Mouse (Mus musculus): ENCODE measurements around the gene Ppp2r5a.

The Ppp2r5a gene

DNA sequence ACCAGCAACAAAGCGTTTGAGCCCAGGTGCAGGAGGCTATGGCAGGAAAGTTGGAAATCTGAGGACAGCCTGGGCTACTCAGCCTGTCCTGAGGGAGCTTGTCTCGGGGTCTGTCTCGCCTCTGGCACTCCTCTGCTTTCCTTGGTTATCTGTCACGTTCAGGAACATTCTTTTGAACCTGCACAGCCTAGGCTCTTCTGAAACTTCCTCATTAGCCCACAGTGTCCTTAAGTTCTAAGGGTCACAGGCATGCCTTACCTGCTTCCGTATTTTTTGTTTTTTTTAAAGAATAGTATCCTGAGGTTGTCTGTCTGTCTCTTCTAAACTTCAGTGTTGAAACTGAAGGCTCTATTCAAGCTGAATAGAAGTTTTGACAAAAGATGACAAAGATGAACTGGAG, at the start of gene Ppp2r5a:
TSS of gene Ppp2r5a (minus strand) at position 199 of the 400 bp plus-strand sequence.
- no peak for DNase-seq (ENCODE audit: low read depth)

DNA sequence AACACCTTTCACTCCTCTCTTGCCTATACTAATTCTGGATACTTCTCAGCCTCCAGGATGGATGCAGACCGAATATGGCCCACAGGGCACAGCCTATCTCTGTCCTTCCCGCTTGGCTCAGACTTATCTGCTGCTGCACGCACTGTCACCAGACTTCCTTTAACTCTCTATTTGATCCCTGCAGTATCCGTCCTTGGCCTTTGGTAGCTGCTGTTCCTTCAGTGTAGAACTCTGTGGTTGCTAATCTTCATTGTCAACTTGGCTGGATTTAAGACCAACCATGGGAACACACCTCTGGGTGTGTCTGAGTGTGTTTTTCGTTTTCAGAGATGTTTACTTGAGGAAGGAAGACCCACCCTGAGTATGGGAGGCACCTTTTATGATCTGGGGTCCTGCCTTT, 47.5 kb upstream of the Ppp2r5a start:
- no peak for DNase-seq (ENCODE audit: low read depth)

DNA sequence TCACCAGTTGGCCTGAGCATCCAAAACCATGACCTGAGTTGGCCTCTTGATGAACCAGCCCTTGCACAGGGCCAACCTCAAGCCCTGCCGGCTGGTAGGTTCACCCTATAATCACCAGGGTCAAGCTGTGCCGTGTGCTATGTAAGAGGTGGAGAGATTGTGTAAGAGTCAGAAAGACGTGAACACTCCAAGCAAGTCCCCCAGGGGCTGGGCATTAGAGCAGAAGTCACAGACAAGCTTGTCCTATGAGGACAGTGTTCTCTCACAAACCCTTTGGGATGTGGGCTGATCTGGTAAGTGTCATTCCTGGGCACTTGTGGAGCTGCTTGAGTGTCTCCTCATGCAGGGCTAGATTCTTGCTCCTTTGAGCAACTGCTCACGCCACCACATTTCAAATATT, 46.5 kb upstream of the Ppp2r5a start:
- no peak for DNase-seq (ENCODE audit: low read depth)

DNA sequence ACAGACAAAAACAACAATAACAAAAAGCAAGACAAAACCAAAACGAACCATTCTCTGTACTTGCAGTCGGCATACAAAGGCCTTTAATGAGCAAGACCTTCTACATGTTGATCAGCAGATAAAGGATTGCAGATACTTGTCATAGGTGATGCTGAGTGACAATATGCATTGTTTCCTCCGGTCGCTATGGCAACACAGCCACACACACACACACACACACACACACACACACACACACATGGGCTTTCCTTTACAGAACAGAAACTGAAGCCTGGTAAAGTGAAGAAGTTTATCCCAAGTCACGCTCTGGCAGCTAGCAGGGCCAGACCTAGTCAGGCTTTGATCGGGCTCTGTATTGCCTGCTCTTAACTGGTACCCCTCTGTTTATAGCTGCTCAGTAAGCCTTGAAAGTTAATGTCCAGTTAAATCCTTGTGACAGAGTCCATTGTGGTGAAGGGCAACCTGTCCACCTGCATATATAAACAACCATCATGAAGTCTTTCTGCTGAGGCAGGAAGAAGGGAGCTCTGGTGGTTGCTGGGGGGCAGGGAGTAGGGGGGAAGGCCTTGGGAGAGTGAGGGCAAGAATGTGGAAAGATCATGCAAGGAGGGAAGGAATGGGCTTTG, 44.4 kb upstream of the Ppp2r5a start:
- DNase-seq (ENCODE audit: low read depth), result peak; percentile 77

DNA sequence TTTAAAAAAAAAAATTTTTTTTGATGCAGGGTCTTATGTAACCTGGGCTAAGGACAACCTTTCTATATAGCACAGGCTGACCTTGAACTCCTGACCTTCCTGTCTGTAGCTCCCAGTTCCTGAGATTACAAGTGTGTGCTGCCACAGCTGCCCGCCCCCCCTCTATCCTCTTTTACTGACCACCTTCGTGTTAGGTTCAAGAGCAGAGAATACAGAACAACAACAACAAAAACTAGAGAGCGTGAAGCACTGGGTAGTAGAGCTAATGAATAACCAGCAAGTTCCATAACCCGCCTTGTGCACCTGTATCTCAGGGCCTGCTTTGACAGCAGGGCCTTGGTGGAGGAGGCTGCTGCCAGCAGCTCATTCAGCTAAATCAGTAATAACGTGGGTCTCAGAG, 43.2 kb upstream of the Ppp2r5a start:
- no peak for DNase-seq (ENCODE audit: low read depth)

DNA sequence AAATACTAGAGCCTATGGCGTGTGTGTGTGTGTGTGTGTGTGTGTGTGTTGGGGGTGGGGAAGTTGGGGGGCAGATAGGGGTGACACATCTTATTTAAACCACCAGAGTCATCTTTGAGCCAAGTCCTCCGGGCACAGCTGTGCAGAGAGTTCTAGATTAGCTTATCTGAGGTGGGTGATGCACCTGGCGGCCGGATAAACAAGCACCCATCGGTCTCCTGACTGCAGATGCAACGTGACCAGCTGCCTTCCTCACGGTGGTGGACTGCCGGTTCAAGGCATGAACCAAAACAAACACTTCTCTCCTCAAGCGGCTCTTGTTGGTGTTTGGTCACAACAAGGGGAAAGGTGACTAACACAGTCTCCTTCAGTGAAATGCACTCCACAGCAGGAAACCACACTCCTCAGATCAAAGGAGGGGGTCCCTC, 42.8 kb upstream of the Ppp2r5a start:
- DNase-seq (ENCODE audit: low read depth), result peak; percentile 66

DNA sequence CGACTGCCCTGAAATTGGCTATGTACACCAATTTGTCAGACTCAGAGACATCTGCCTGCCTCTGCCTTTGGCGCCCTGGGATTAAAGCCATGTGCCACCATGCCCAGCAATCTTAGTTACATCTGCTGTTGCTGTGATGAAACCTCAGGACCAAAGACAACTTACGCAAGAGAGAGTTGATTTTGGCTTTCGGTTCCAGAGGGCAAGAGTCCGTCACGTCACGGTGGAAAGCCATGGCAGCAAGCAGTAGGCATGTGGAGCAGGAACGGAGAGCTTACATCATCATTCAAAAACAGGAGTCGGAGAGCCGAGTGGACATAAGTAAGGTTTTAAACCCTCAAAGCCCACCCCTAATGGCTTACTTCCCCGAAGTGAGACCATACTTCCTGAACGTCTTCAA, 42.3 kb upstream of the Ppp2r5a start:
- DNase-seq (ENCODE audit: low read depth), result peak; percentile 61

DNA sequence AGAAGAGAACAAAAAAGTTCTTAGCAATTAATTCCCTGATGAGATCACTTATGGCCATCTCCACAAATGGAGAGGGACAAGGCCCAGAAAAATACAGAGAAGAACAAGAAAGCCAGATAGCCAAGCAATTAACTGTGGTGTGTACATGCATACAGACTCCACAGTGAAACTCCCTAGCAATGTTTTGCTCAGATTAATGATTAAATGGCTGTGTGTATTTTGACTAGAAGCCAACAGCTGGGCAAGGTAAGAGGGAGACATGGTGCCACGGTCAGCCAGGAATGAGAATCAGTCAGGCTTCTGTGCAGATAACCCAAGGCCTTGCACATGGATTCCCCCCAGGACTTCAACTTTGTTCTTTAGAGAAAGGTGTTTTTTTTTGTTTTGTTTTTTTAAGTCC, 41.4 kb upstream of the Ppp2r5a start:
- no peak for DNase-seq (ENCODE audit: low read depth)

DNA sequence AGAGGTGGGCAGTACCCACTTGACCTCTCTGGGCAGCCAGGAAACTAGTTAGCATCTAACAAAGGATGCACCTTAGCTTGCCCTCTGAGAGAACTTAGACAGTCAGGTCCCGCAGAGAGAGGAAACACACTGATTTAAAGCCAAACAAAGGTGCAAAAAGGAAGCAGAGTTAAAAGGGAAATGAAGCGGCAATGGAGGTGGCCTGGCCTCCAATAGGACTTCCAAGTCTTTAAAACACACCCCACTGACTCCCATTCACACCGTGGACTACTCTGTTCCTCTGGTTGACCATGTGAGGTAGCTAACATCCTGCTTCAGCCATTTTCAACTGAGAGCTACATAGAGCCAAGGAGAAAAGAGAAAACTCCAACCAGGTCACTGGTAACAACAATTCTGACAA, 35.9 kb upstream of the Ppp2r5a start:
- DNase-seq (ENCODE audit: low read depth), result no peak

DNA sequence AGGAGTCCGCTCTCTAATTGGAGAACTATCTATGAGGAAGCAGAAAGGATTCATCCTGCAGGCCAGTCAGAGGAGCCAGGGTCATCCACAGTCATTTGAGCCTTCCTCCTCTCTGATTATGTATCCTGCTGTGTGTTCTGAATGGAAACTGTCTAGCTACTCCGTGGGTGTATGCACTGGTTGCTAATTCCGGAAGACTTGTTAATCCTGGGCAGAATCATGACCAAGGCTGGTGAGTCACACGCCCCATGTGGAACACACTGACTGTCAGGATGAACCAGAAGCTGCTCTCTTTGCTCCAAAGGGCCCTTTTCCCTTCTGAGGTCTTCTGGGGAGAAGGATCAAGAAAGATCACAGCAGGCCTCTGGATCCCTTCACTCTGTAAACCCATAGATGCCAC, 35.5 kb upstream of the Ppp2r5a start:
- DNase-seq (ENCODE audit: low read depth), result no peak

DNA sequence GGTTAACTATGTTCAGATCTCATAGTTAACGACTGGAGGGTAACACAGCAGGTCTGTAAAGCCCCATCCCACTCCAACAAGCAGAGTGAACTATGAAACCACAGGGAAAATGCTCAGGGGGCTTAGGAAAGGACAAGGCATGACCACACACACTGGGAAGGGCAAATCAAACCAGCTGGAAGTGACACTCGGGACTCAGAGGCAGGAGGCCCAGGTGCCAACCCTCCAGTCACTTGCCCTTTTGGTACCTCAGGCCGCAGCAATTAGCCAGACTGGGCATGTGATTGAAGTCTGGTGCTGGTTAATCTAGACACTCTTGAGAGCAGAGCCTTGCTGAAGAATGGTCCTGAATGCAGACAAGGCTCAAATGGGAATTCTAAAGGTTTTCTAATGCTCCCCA, 33.6 kb upstream of the Ppp2r5a start:
- DNase-seq (ENCODE audit: low read depth), result no peak

DNA sequence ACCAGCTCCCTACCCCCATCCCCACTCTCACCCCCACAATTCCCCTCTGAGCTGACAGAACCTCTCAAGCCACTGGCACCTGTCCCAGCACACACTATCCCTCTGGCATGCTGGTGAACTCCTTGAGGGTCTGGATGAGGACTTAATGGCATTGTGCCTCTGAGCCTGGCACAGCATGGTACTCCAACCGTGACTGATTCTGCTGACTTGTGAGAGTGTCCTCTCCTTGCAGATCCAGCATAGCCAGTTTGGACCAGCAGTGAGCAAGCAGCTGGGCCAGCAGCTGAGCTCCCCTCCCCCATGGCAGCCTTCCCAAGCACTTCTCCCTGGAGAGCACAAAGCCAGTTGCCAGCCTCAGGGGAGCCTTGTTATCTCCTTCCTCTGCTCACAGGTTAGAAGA, 32.3 kb upstream of the Ppp2r5a start:
- DNase-seq (ENCODE audit: low read depth), result no peak

DNA sequence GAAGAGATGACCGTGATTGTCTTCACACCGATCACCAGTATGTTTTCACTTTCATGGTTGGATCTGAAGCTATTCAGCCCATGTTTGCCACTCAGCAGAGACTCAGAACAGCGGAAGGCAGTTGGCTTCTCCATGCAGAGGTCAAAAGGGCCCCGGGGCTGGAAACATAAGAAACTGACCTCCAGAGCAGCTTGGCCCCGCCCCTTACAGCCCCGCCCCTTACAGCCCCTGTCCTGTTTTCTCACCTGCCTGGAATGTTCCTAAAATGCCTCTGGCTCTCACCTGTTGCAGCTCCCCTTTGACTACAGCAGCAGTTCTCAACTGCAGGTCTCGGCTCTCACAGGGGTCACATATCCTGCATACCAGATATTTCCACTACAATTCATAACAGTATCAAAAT, 29.5 kb upstream of the Ppp2r5a start:
- no peak for DNase-seq (ENCODE audit: low read depth)

DNA sequence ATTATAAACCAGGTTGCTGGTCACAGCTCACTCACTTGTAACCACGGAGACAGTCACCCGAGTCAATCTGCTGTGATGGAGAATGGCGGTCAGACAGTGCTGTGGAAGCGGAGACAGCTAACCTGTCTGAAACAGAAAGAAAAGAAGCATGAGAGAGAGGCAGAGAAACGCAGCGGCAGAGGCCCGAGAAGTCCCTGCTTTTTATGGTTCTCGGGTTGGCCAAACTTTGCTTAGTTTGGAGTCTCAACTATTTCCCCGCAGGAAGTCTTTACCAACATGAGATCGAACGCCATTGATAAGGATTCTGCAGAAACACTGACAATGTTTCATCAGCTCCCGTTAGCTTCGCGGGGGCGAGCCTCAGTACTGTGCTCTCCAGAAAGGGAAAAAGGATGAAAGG, 29.0 kb upstream of the Ppp2r5a start:
- DNase-seq (ENCODE audit: low read depth), result peak; percentile 67

DNA sequence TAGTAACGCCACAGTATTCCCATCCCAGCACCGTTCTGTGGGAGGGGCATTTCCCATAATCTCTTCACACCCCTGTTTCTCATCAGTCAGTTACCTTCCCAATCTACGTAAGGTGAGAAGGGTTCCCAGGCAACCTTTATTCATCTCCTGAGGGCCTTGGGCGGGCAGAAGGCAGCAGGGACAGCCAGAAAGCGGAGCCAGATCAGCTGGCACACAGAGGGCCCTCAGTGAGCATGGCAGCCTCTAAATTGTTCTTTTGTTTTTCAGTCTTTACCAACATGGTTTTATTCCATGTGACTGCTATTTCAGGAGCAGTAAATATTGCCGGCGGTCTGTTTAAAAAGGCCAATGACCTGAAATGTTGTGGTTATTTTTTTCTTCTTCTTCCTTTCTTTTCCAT, 27.0 kb upstream of the Ppp2r5a start:
- no peak for DNase-seq (ENCODE audit: low read depth)

DNA sequence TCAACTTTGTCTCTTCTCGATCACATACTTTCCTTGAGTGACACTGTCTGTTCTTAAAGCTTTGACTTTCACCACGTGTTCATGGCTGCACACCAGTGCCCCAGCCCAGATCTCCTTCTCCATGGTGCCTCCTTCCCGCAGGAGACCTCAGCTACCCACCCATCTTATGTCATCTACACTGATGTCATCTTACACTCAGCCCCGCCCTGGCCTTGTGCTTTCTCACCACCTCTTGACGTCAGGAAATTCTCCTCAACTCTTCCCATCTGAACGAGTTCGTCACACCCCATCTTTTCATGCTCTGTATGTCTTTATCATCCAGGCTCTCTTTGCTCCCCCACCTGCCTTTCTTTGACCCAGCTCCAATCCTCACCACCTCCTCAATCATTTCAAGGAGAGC, 22.8 kb upstream of the Ppp2r5a start:
- DNase-seq (ENCODE audit: low read depth), result peak; percentile 68

DNA sequence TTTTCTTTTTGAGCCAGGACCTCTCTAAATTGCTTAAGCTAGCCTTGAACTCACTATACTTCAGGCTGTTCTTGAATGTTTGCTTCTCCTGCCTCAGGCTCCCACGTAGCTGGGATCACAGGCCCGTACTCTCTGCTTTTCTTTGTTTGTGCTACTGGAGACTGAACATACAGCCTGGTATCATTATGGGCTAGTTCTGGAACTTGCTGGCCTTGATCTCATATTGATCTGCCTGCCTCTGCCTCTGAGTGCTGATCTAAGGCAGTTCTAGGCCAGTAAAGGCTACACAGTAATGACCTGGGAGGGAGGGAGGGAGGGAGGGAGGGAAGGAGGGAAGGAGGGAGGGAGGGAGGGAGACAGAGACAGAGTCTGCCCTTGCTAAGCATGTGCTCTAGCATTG, 20.1 kb upstream of the Ppp2r5a start:
- no peak for DNase-seq (ENCODE audit: low read depth)

DNA sequence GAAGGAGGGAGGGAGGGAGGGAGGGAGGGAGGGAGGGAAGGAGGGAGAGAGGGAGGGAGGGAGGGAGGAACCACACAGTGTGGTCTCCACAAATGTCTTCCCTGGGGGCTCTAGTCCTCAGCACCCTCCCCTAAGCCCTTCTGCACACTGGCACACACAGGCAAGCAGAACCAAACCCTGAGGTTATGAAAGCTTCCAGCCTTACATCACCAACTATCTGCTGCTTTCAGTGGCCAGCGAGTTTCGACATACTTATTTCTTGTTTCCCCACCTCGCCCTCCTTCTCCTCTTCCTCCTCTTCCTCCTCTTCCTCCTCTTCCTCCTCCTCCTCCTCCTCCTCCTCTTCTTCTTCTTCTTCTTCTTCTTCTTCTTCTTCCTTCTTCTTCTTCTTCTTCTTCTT, 19.6 kb upstream of the Ppp2r5a start:
- DNase-seq (ENCODE audit: low read depth), result peak; percentile 30

DNA sequence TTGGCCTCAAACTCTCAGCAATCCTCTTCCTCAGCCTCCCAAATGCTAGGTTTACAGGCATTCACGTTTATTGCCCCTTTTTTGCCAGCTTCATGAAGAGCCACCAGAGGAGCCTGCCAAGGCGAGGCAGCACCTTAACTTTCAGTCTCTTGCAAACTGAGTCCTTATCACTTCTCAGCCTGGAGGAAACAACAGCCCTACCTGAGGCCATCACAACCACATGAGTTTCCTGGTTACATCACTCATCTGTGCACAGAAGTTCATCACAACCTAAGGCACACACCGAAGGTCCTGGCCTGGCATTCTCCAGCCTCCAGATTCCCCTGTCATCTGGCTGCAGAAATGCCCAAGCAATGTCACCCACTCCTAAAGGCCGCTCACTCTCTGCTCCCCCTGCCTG, 19.1 kb upstream of the Ppp2r5a start:
- DNase-seq (ENCODE audit: low read depth), result peak; percentile 76

DNA sequence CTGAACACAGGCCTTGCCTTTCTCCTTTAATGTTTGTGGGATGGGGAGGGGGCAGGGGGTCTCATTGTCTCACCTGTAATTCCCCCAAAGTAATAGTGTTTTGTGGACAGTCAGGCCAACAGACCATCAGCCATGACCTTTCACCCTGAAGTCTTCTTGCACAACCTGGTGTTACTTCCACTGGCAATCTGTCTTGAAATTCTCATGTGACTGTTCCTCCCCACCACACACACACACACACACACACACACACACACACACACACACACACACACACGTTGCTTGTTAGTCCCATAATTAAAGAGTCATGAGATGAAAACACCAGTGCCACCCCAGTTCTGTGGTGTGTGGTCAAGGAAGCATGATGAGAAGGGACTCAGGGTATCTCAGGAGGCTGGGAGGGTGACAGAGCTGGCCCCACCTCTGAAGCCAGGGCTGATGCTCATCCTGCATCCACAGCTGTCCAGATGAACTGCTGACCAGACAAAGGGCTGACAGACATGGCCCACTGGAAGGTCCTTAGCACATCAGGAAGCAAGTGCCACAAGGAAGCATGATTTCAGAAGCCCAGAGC, 18.4 kb upstream of the Ppp2r5a start:
- DNase-seq (ENCODE audit: low read depth), result peak; percentile 67

DNA sequence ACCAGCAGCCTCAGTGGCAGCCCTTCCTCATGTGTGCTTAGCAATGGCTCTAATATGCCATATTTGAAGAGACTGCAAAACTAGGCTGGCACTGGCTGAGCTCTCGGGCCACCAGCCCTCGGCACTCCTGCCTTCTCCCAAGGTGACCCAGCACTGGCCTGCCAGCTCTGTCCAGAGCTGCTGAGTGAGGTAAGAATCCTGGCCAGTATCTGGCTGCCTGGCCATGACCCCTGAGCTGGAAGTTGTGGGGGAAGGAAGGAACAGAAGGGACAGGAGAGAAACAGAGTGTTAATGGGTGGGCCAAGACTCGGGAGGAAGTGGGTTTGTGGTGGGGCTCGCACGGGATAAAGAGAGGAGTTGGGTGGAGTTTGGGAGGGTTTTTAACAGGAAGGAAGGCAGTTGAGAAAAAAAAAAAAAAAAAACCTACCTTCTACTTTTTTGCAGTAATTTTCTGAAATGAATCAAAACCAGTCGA, 17.9 kb upstream of the Ppp2r5a start:
- DNase-seq (ENCODE audit: low read depth), result peak; percentile 83

DNA sequence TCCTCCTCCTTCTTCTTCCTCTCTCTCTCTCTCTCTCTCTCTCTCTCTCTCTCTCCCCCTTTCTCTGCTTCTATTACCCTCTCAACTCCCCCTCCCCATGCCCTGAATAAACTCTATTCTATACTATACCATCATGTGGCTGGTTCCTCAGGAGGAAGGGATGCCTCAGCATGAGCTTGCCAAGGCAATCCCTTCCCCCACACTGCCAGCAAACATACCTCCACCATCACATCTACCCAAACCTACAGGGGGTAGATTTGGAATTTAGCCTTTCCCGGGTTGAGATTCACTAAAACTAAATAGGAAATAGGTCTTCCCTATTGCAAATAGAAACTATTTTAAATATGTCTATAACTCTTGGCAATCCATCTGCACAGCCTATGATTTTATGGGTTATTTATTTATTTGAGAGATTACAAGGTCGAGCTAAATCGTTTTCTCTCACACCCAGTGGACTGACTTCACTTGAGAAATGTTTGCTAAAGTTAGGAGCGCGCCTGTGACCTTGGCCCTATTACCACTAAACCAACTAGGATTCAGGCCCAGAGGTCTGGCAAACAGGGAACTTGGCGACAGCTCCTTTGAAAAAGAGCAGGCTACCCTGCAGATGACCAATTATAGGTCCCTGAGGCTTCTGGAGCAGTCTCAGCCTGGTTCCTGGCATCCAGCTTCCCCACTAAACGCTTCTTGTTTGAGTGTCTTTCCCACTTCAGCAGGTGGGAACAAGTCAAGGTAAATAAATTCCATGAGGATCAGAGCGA, 17.1 kb upstream of the Ppp2r5a start:
- DNase-seq (ENCODE audit: low read depth), result peak; percentile 30

DNA sequence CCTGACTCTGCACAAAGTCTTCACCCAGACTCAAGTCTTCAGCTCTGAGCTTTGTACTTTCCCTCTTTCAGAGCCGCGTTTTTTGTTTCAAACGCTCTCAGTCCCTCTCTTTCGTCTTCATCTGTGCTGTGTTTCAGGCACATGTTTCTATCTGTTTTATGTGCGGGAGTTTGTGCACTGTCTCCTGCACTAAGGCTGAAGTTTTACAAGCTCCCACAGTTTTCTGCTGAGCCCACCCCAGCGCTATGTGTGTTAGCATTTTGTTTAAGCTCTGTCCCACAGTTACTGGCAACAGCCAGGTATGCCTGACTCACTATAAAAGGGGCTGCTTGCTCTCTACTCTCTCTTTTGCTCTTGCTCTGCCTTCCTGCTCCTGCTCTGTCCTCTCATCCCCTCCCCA, 16.3 kb upstream of the Ppp2r5a start:
- peak; percentile 52 for DNase-seq (ENCODE audit: low read depth)

Data from induced T-regulatory cell, adult 2 months (primary cell).